Comparison of ENCODE assay signal across 29 mouse cellular contexts in the genomic region with DNA sequence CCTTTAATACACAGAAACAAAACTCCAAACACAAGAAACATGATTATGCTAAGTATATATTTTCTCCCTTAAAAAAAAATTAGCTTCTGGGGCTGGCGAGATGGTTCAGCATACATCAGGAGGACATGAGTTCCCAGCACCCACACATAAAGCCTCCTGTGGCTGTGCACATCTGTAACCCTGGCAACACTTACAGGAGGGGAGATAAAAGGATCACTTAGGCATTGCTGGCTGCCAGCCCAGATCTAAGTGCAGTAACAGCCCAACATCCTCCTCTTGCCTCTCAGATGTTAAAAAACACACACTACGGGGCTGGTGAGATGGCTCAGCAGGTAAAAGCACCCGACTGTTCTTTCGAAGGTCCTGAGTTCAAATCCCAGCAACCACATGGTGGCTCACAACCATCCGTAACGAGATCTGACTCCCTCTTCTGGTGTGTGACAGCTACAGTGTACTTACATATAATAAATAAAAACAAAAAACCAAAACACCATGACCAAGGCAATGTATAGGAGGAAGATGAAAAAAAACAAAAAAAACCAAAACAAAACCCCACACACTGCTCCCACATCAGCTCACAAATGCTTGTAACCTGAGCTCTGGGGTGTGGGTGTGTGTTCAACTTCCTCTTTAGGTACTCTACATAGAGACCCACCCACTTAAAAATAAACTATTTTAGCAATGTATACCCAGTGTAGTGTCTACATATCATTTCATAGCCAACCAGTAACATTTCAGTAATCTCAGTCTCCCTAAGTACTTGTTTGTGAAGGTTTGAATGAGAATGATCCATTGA. TPM values are rescaled to one million over a fixed set of nuclear protein-coding genes. Genes with fewer than 3 reads are reported as not detected.
DNase-seq lines count a peak whose midpoint lies in the region; ATAC-seq and TF ChIP-seq lines count a peak whose summit lies in the region.
"Had no signal": no experiment of that assay in that cellular context is flagged by ENCODE, and none has a peak within 500 bp of the region (broad histone marks: within the 10 kb centered on the region; RNA-seq: fewer than 3 reads in every experiment).

No protein-coding gene starts in this region.

- no peak for ATAC-seq in forebrain, embryonic 14.5 days
- no peak for ATAC-seq in forebrain, postnatal 0 days
- 0 out of 2 replicates have a peak, but pooled peaks have one; percentile 24 for ATAC-seq in megakaryocyte progenitor cell, adult 5-6 weeks (replicated peaks; ENCODE audit: poor library complexity)
- ATAC-seq: forebrain, embryonic 15.5 days; intestine, postnatal 0 days; midbrain, embryonic 13.5 days had no signal

- 81% methylated on average over 6 of the region's 6 CpGs for WGBS in forebrain, embryonic 14.5 days
- WGBS in forebrain, postnatal 0 days, result 82% methylated on average over 6 of the region's 6 CpGs

- no peak overlapping the region for H3K27ac ChIP-seq in forebrain, embryonic 14.5 days (ENCODE audit: low read depth, low read length)
- H3K27ac ChIP-seq in forebrain, postnatal 0 days (ENCODE audit: low read depth, low read length), result no peak overlapping the region
- H3K27ac ChIP-seq: forebrain, embryonic 15.5 days; heart, embryonic 15.5 days; hindbrain, embryonic 13.5 days; limb, embryonic 12.5 days; liver, embryonic 15.5 days; lung, embryonic 15.5 days; midbrain, embryonic 13.5 days; neural tube, embryonic 13.5 days had no signal

- H3K36me3 ChIP-seq in forebrain, embryonic 14.5 days (ENCODE audit: control insufficient read depth, insufficient read depth, low read length), result peaks cover 4% of the 10 kb centered on the region; the same call in 1 of the 2 replicates
- H3K36me3 ChIP-seq in forebrain, postnatal 0 days (ENCODE audit: insufficient read depth), result no peaks in the 10 kb centered on the region

- peak; percentile 5 for DNase-seq in forebrain, embryonic 14.5 days (ENCODE audit: low spot score)
- no peak for DNase-seq in forebrain, postnatal 0 days
- peak; percentile 44 for DNase-seq in 416B (ENCODE audit: low read depth)
- DNase-seq in MN1 (ENCODE audit: low spot score), result peak; percentile 47
- DNase-seq in cerebellum, postnatal 14 days, result no peak
- no peak for DNase-seq in frontal cortex, postnatal 10 days (ENCODE audit: low spot score in 2 of 2)
- DNase-seq: adrenal gland, postnatal 10 days; cerebellum, adult 18-20 months; cerebellum, postnatal 10 days; heart, postnatal 36 days; kidney, adult 9 months; kidney, postnatal 10 days; layer of hippocampus, postnatal 36 days; lung, postnatal 36 days; right cerebral cortex, postnatal 4 days; thymus, adult 2 months; thymus, postnatal 36 days had no signal

- H3K4me1 ChIP-seq in forebrain, embryonic 14.5 days (ENCODE audit: control insufficient read depth, insufficient read depth, low read length), result peaks cover 4% of the 10 kb centered on the region; the same call in 1 of the 2 replicates
- H3K4me1 ChIP-seq in forebrain, postnatal 0 days (ENCODE audit: insufficient read depth), result peaks cover 5% of the 10 kb centered on the region; the same call in 1 of the 2 replicates

- no peak overlapping the region for H3K9ac ChIP-seq in forebrain, embryonic 14.5 days (ENCODE audit: low read length)
- no peak overlapping the region for H3K9ac ChIP-seq in forebrain, postnatal 0 days
- H3K9ac ChIP-seq: forebrain, embryonic 15.5 days; heart, embryonic 15.5 days; hindbrain, embryonic 13.5 days; limb, embryonic 12.5 days; liver, embryonic 15.5 days; lung, embryonic 15.5 days; midbrain, embryonic 13.5 days; neural tube, embryonic 13.5 days had no signal

- H3K27me3 ChIP-seq in forebrain, embryonic 14.5 days (replicated peaks; ENCODE audit: control insufficient read depth, insufficient read depth, low read length), result no peaks in the 10 kb centered on the region
- no peaks in the 10 kb centered on the region for H3K27me3 ChIP-seq in forebrain, postnatal 0 days (ENCODE audit: insufficient read depth, low read length)
- H3K27me3 ChIP-seq: forebrain, embryonic 15.5 days; heart, embryonic 15.5 days; hindbrain, embryonic 13.5 days; limb, embryonic 12.5 days; liver, embryonic 15.5 days; lung, embryonic 15.5 days; megakaryocyte, embryonic 14.5 days; midbrain, embryonic 13.5 days; neural tube, embryonic 13.5 days had no signal

- H3K4me3 ChIP-seq in forebrain, embryonic 14.5 days (ENCODE audit: low read depth, low read length), result no peak overlapping the region
- H3K4me3 ChIP-seq in forebrain, postnatal 0 days (ENCODE audit: low read depth, low read length), result no peak overlapping the region
- H3K4me3 ChIP-seq: forebrain, embryonic 15.5 days; heart, embryonic 15.5 days; hindbrain, embryonic 13.5 days; limb, embryonic 12.5 days; liver, embryonic 15.5 days; lung, embryonic 15.5 days; megakaryocyte, embryonic 14.5 days; midbrain, embryonic 13.5 days; neural tube, embryonic 13.5 days had no signal

- H3K9me3 ChIP-seq in forebrain, embryonic 14.5 days (replicated peaks; ENCODE audit: control insufficient read depth, low read length), result no peaks in the 10 kb centered on the region
- no peaks in the 10 kb centered on the region for H3K9me3 ChIP-seq in forebrain, postnatal 0 days (ENCODE audit: low read length)
- H3K9me3 ChIP-seq: forebrain, embryonic 15.5 days; heart, embryonic 15.5 days; hindbrain, embryonic 13.5 days; limb, embryonic 12.5 days; liver, embryonic 15.5 days; lung, embryonic 15.5 days; midbrain, embryonic 13.5 days; neural tube, embryonic 13.5 days had no signal

- no peak overlapping the region for H3K4me2 ChIP-seq in forebrain, embryonic 14.5 days (ENCODE audit: low read length)
- H3K4me2 ChIP-seq in forebrain, postnatal 0 days (ENCODE audit: low read depth), result no peak overlapping the region
- H3K4me2 ChIP-seq: forebrain, embryonic 15.5 days; heart, embryonic 15.5 days; hindbrain, embryonic 13.5 days; limb, embryonic 12.5 days; liver, embryonic 15.5 days; lung, embryonic 15.5 days; midbrain, embryonic 13.5 days; neural tube, embryonic 13.5 days had no signal

- no peak for TF ChIP-seq CTCF in forebrain, postnatal 0 days (IDR thresholded peaks at IDR 0.05; ENCODE audit: low read depth)

RNA-seq across cellular contexts. Expression of gene Eef1akmt1, which starts 3.6 kb away (rescaled TPM):
- 116 and 132 TPM in 2 replicates for polyA plus RNA-seq in forebrain, embryonic 14.5 days (2014; fragmentation: Nextera tagmentation; extraction: Ambion mirVana)
- 45.7 and 58.4 TPM in 2 replicates for total RNA-seq in forebrain, postnatal 0 days (2014; rRNA removed)
- polyA plus RNA-seq in forebrain, postnatal 0 days (2015; fragmentation: Nextera tagmentation; extraction: Ambion mirVana), result 82.9 and 84.9 TPM in 2 replicates
- total RNA-seq in megakaryocyte progenitor cell, adult 5-6 weeks (2015), result 43.6 and 49.5 TPM in 2 replicates
- total RNA-seq in megakaryocyte progenitor cell, adult 5-6 weeks (2017), result 14.0 and 24.2 TPM in 2 replicates

RNA-seq across cellular contexts. Expression of gene Il17d, which starts 50.4 kb away (rescaled TPM):
- 1.9 and 2.4 TPM in 2 replicates for polyA plus RNA-seq in forebrain, embryonic 14.5 days (2014; fragmentation: Nextera tagmentation; extraction: Ambion mirVana)
- total RNA-seq in forebrain, postnatal 0 days (2014; rRNA removed), result 38.8 and 47.6 TPM in 2 replicates
- 8.5 and 9.8 TPM in 2 replicates for polyA plus RNA-seq in forebrain, postnatal 0 days (2015; fragmentation: Nextera tagmentation; extraction: Ambion mirVana)
- total RNA-seq in megakaryocyte progenitor cell, adult 5-6 weeks (2015), result not detected in 2 replicates
- 0.17 TPM in 1 of 2 replicates, not detected in the other for total RNA-seq in megakaryocyte progenitor cell, adult 5-6 weeks (2017)
- total RNA-seq: liver, adult 2 months had no signal

Comparison
In these comparisons a context has a peak if more than half of its experiments do, and no peak if none do; other contexts are left out.
1. DNase-seq: peak in forebrain, embryonic 14.5 days (single experiment), 416B (single experiment) and MN1 (single experiment); none in forebrain, postnatal 0 days (single experiment), cerebellum, postnatal 14 days (0 of 2) and frontal cortex, postnatal 10 days (0 of 2).
2. RNA of gene Il17d, which starts 50.4 kb away (total RNA-seq): 38.8 to 47.6 TPM in forebrain, postnatal 0 days; 0.17 TPM in megakaryocyte progenitor cell, adult 5-6 weeks; every median in the first group is over 10 times any median in the second.